Mouse (Mus musculus) olfactory bulb, adult 2 months (tissue): ENCODE measurements around the gene Ldb2. TPM values are rescaled to one million over a fixed set of nuclear protein-coding genes. Genes with fewer than 3 reads are reported as not detected.

Experiments
- H3K27ac ChIP-seq: fragments of 200-500 bp; 2 replicates; pipeline ENCODE4 v1.5.1; 2012; ENCODE audit warnings: low read depth, low read length; ENCODE audit not compliant: insufficient read depth
- H3K4me1 ChIP-seq: fragments of 200-500 bp; 2 replicates; pipeline ENCODE4 v1.6.1; 2012; ENCODE audit warnings: low read length; ENCODE audit not compliant: control insufficient read depth, insufficient read depth
- H3K4me3 ChIP-seq: fragments of 200-500 bp; 2 replicates; pipeline ENCODE4 v1.5.1; 2012; ENCODE audit warnings: mild to moderate bottlenecking, low read depth, low read length, moderate library complexity; ENCODE audit not compliant: insufficient read depth
- CTCF ChIP-seq: fragments of 200-500 bp; IDR thresholded peaks from 2 replicates; pipeline ENCODE4 v1.5.1; 2012; ENCODE audit warnings: low read depth, mild to moderate bottlenecking, low read length, moderate library complexity; ENCODE audit not compliant: insufficient read depth
- POLR2A ChIP-seq: fragments of 200-500 bp; IDR thresholded peaks from 2 replicates; pipeline ENCODE4 v1.6.1; 2012; ENCODE audit warnings: mild to moderate bottlenecking, low read depth, low read length, moderate library complexity; ENCODE audit not compliant: insufficient read depth
- WGBS: fragments of 180-500 bp; shearing (Covaris S2); methylation state at CpG from one replicate; pipeline ENCODE4 v1.1.7; 2018; 5-methylcytosine and 5-hydroxymethylcytosine counted together
- polyA plus RNA-seq: library from polyadenylated mRNA; stranded (reverse); fragments of >200 nt; gene quantifications from 2 replicates; pipeline ENCODE4 v1.2.4, GENCODE M21; 2012; ENCODE audit warnings: low replicate concordance; ENCODE audit not compliant: missing spikeins, insufficient read depth, insufficient read length

Ldb2 gene
- polyA plus RNA-seq, 1 experiment: not detected

GRCm38 (mm10) chr5:44552121-44552520, 247.4 kb downstream of the Ldb2 start:
- H3K4me3 ChIP-seq: no peak overlapping the region
- H3K4me1 ChIP-seq: no peaks in the 10 kb centered on the region
- H3K27ac ChIP-seq: no peak overlapping the region
- no peak for TF ChIP-seq CTCF
- no peak for TF ChIP-seq POLR2A
- 92% methylated on average over 8 of the region's 8 CpGs for WGBS

DNA sequence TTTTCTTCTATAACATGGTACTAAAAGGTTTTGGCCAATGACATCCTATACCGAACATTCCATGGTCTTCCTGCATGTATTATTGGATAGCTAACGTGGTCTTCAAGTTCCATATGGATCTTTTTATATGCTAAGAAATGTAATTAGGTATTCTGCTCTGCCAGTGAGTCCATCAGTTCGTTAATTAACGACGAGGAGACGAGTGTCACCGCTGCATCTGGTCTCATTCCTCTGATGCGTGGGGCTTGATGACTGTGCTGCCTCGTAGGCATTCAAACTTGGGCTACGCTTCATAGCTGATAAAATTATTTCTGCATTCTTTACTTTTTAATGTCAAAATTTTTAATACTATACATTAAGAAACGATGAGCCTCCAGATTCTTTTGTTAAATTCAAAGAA, 251.0 kb downstream of the Ldb2 start:
- Histone ChIP-seq H3K27ac (no peak overlapping the region), H3K4me3 (no peak overlapping the region), H3K4me1 (no peaks in the 10 kb centered on the region)
- WGBS: 82% methylated on average over 11 of the region's 11 CpGs
- TF ChIP-seq POLR2A (no peak), CTCF (no peak)

GRCm38 (mm10) chr5:44543472-44544132, 255.9 kb downstream of the Ldb2 start:
- 92% methylated on average over 2 of the region's 2 CpGs for WGBS
- no peak overlapping the region for H3K27ac ChIP-seq
- no peak for TF ChIP-seq CTCF
- TF ChIP-seq POLR2A: no peak

DNA sequence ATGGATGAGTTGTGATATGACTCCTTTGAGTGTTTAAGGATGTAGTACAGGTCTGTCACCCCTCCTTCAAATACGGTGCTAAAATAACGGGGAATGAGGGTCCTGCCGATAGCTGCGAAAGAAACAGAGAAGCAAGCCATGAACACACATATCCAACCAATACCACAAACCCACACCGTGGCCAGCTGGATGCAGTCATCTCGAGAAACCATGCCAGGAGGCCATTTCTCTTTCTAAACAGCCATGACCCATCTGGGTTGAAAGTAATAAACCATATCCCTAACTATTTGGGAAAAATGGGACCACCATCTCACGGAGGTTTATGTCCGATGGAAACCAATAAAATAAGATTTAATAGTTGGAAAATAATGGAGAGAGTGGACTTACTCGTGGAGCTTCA, 257.7 kb downstream of the Ldb2 start:
- Histone ChIP-seq H3K4me1 (no peaks in the 10 kb centered on the region), H3K27ac (no peak overlapping the region), H3K4me3 (no peak overlapping the region)
- whole genome bisulfite sequencing: 97% methylated on average over 9 of the region's 9 CpGs
- no peak for TF ChIP-seq CTCF
- TF ChIP-seq POLR2A: no peak

More at GRCm38 (mm10) chr5:44543472-44544132, 255.9 kb downstream of the Ldb2 start:
- Histone ChIP-seq H3K4me3 (no peak overlapping the region), H3K4me1 (no peaks in the 10 kb centered on the region)

GRCm38 (mm10) chr5:44538687-44539086, 260.8 kb downstream of the Ldb2 start:
- Histone ChIP-seq H3K4me1 (no peaks in the 10 kb centered on the region), H3K4me3 (no peak overlapping the region), H3K27ac (no peak overlapping the region)
- whole genome bisulfite sequencing: 38% methylated on average over 2 of the region's 2 CpGs
- TF ChIP-seq POLR2A: no peak
- no peak for TF ChIP-seq CTCF

- no peak overlapping the region for H3K27ac ChIP-seq
- WGBS: 4% methylated on average over 5 of the region's 5 CpGs
- TF ChIP-seq CTCF: no peak
- no peak for TF ChIP-seq POLR2A
- no peaks in the 10 kb centered on the region for H3K4me1 ChIP-seq
- no peak overlapping the region for H3K4me3 ChIP-seq
These were observed 261.5 kb downstream of the Ldb2 start for GRCm38 (mm10) chr5:44538000-44538395.

DNA sequence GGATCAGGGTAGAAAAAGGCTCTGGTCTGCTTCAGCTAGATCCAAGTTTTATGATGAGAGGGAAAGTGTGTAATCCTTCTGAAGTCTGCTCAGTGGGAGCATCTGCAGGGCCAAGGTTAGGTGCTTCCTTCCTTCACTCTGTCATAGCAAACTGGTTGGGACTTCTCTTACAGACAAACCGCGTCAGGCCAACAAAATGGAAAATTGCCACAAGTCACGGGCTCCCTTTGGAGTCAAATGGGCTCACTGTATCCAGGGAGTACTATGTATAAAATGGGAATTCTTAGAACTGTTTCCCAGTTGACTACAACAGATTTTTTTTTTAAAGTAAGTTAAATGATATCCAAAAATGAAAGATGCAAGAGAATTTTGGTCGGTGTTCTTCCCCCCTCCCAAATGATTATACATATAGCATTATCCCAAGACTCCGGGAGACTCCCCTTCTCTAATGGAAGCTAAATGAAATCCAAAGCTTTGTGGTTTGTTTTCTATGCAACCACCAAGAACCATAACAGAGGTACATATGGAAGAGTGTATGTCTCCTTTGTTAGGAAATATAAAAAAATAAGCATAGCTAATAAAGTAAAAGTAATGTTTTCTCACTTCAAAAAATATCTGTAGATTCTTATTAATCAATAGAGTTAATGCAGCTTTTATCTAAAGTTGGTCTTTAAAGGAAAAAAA, 262.0 kb downstream of the Ldb2 start:
- Histone ChIP-seq H3K27ac (no peak overlapping the region), H3K4me3 (no peak overlapping the region), H3K4me1 (no peaks in the 10 kb centered on the region)
- no peak for TF ChIP-seq POLR2A
- TF ChIP-seq CTCF: no peak
- 44% methylated on average over 5 of the region's 5 CpGs for WGBS

GRCm38 (mm10) chr5:44529466-44529865, 270.0 kb downstream of the Ldb2 start:
- WGBS: 71% methylated on average over 3 of the region's 3 CpGs
- Histone ChIP-seq H3K27ac (no peak overlapping the region), H3K4me3 (no peak overlapping the region), H3K4me1 (no peaks in the 10 kb centered on the region)
- TF ChIP-seq CTCF: no peak
- TF ChIP-seq POLR2A: no peak

DNA sequence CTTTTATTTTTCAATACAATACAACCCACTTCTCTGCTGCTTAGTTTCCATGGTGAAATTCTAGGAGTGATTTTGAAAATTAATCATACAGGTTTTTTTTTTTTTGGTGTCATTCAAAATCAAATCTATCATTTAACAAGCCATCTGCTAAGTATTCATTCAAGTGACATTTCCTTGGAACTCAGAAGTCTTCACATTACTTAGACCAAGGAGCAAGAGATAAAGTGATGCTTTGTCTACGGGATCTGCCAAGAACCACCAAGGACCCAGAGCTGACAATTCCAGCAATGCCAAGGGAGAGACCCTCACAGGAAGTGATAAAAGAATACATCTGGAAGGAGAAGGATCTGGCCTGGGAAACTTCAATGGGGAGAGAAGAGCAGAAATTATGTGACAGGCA, 270.5 kb downstream of the Ldb2 start:
- no peaks in the 10 kb centered on the region for H3K4me1 ChIP-seq
- H3K27ac ChIP-seq: no peak overlapping the region
- TF ChIP-seq POLR2A: no peak
- 77% methylated on average over 1 of the region's 1 CpGs for WGBS
- H3K4me3 ChIP-seq: no peak overlapping the region
